Mouse (Mus musculus) heart, embryonic 13.5 days (tissue): ENCODE data around the gene Arhgap9. TPM values are rescaled to one million over a fixed set of nuclear protein-coding genes. Genes with fewer than 3 reads are reported as not detected.

Source experiments
- ATAC-seq: fragments of 200-750 bp; cut with Nextera tagmentation; 2 replicates; pipeline ENCODE4 v1.8.0; 2017; ENCODE audit warnings: moderate TSS enrichment; ENCODE audit not compliant: insufficient number of reproducible peaks, low FRiP score, low TSS enrichment; ENCODE audit errors: extremely low read depth
- H3K27ac ChIP-seq: fragments of 300-500 bp; sonication (generic); replicated peaks from 2 replicates; pipeline ENCODE4 v1.5.1; 2015; ENCODE audit warnings: moderate library complexity, mild to moderate bottlenecking, inconsistent platforms
- H3K27me3 ChIP-seq: fragments of 300-500 bp; sonication (generic); replicated peaks from 2 replicates; pipeline ENCODE4 v1.6.1; 2015; ENCODE audit warnings: mild to moderate bottlenecking, inconsistent platforms
- H3K36me3 ChIP-seq: fragments of 300-500 bp; sonication (generic); 2 replicates; pipeline ENCODE4 v1.6.1; 2015; ENCODE audit warnings: mild to moderate bottlenecking, inconsistent platforms
- H3K4me1 ChIP-seq: fragments of 300-500 bp; sonication (generic); 2 replicates; pipeline ENCODE4 v1.6.1; 2015; ENCODE audit warnings: inconsistent platforms
- H3K4me2 ChIP-seq: fragments of 300-500 bp; sonication (generic); 2 replicates; pipeline ENCODE4 v1.6.1; 2015; ENCODE audit warnings: inconsistent platforms, mild to moderate bottlenecking, moderate library complexity
- H3K4me3 ChIP-seq: fragments of 300-500 bp; sonication (generic); 2 replicates; pipeline ENCODE4 v1.5.1; 2015; ENCODE audit warnings: moderate library complexity, mild to moderate bottlenecking, inconsistent platforms
- H3K9ac ChIP-seq: fragments of 300-500 bp; sonication (generic); 2 replicates; pipeline ENCODE4 v1.6.1; 2015; ENCODE audit warnings: inconsistent platforms, mild to moderate bottlenecking, moderate library complexity
- H3K9me3 ChIP-seq: fragments of 300-500 bp; sonication (generic); 2 replicates; pipeline ENCODE4 v1.6.1; 2016; ENCODE audit warnings: inconsistent platforms
- WGBS: fragments of 180-500 bp; shearing (Covaris S2); methylation state at CpG from one replicate; pipeline ENCODE4 v1.1.7; 2015; ENCODE audit warnings: mixed read lengths; 5-methylcytosine and 5-hydroxymethylcytosine counted together
- polyA plus RNA-seq: library from polyadenylated mRNA; unstranded; fragments of >200 nt; fragmentation: Nextera tagmentation; extraction: Ambion mirVana; gene quantifications from 2 replicates; pipeline ENCODE4 v1.2.1, GENCODE M21; 2015

The Arhgap9 gene
- polyA plus RNA-seq, 1 experiment from 2014 or later, result 1.7 TPM

DNA sequence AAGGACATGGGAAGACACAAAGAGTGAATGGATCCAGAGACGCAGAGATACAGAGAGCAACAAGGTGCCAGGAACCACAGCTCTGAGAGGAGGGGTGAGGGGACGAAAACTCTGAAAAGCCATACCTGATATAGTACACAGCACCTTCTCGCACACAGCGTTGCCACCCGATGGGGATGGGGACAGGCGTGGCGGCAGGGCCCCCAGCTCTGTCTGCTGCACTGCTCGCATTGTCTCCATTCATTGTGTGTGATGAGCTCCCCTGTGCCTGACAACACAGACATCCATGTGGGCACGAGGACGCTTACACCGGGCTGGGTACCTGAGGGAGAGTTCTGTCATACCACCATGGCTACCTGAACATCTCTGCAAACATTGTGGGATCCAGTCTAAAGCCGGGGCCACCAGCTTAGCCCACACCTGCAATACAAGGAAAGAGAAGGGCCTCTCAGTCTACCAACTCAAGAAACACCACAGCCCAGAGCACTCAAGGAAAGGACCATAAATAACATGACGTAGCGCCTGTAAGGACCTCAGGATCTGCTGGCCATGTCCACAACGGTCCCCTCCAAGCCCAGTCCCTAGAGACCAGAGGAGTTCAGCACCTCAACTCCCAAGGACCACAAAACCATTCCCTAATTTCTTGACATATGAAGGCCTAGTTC, 34.4 kb upstream of the Arhgap9 start:
- no peak for ATAC-seq
- Histone ChIP-seq H3K27ac (peak overlapping the region; percentile 99), H3K9ac (peak overlapping the region; percentile 95), H3K27me3 (no peaks in the 10 kb centered on the region), H3K4me3 (peak overlapping the region; percentile 86), H3K4me1 (peaks cover 56% of the 10 kb centered on the region), H3K9me3 (no peaks in the 10 kb centered on the region), H3K4me2 (peak overlapping the region; percentile 76), H3K36me3 (peaks cover 50% of the 10 kb centered on the region)
- WGBS, result 73% methylated on average over 15 of the region's 15 CpGs

DNA sequence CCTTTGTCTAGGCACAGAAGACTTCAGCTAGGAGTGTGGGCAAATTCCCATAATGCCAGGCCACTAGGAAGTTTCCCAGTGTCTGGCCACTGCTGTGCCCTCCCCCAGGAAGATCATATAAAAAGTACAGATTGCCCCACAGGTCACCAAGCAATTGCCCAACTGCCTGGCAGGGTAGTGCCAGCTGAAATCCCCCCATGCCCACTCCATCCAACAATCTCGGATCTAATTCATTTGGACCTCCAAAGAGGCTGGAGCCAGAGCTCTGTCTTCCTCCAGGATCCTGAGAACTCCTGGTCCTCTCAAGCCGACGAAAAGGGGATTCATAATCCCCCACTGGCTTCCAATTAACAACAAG, 33.8 kb upstream of the Arhgap9 start:
- Histone ChIP-seq H3K27ac (peak overlapping the region; percentile 99), H3K9ac (peak overlapping the region; percentile 95), H3K4me3 (peak overlapping the region; percentile 86), H3K4me2 (peak overlapping the region; percentile 76), H3K9me3 (no peaks in the 10 kb centered on the region), H3K36me3 (peaks cover 46% of the 10 kb centered on the region), H3K4me1 (peaks cover 61% of the 10 kb centered on the region), H3K27me3 (no peaks in the 10 kb centered on the region)
- WGBS, result 2% methylated on average over 3 of the region's 3 CpGs
- ATAC-seq, result no peak

DNA sequence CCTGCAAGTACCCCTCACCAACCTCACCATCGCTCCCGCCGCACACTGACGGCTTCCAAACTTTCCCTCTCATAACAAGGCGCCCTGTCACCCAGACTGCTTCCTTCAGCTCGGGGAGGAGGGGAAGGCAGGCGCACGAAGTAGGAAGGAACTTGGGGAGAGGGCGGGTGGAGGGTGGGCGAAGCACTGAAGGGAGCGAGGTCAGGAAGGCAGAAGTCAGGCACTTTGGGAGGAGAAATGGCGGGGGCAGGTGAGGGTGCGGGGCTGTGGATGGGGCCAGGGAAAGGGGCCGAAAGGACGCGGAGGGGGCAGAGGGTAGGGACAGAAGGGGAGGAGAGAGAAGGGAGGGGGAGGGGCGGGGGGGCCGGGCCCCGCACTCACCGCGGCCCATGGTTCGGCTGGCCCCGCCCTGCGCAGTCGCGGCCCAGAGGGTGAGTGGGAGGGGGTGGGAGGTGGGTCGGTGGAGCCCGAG, 33.4 kb upstream of the Arhgap9 start:
- H3K27me3 ChIP-seq, result no peaks in the 10 kb centered on the region
- peak overlapping the region; percentile 86 for H3K4me3 ChIP-seq
- H3K27ac ChIP-seq, result peak overlapping the region; percentile 99
- H3K4me2 ChIP-seq, result peak overlapping the region; percentile 76
- peak overlapping the region; percentile 95 for H3K9ac ChIP-seq
- WGBS, result 0% methylated on average over 19 of the region's 28 CpGs
- peaks cover 66% of the 10 kb centered on the region for H3K4me1 ChIP-seq
- H3K36me3 ChIP-seq, result peaks cover 46% of the 10 kb centered on the region
- H3K9me3 ChIP-seq, result no peaks in the 10 kb centered on the region
- peak; percentile 24; the same call in 1 of the 2 replicates for ATAC-seq

DNA sequence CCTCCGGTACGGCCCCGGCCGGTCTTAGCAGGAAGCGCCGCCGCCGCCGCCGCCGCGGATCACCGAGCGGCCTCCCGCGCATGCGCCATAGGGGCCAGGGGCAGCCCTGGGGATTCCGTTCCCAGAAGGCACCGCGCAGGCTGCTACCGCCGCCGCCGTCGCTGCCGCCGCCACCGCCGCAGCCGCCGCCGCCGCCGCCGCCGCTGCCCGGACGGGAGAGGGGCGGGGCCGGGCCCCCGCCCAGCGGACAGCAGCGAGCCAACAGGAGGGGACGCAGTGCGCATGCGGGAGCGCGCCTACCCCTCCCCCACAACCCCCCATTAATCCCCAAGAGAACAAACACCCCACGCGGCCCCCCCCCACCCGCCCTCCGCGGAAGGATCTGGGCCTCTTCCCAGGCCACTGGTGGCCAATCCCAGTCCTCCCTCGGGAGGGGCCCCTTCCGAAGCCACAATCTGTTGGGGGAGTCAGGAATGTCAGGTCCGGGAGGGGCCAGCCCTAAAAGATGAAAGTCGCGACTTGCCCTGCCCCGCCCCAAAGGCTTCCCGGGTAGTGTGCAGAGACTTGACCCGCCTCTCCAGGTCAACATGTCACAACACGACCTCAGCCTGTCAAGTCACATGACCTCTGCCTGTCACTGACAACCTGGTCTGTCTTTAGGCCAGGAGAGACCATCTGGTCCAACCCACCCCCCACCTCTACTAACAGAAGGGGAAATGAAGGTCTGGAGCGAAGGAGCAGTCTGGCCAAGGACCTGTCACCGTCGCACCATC, 32.8 kb upstream of the Arhgap9 start, which contains the start of gene Mbd6:
Mbd6 (minus strand) TSS at position 219 of the 773 bp plus-strand sequence.
- peak within 1 kb of the TSS; percentile 95 for H3K9ac ChIP-seq
- under 1% methylated on average over 26 of the region's 65 CpGs for WGBS
- no peaks in the 10 kb centered on the region for H3K27me3 ChIP-seq
- H3K4me3 ChIP-seq, result peak within 1 kb of the TSS; percentile 86
- peak within 1 kb of the TSS; percentile 99 for H3K27ac ChIP-seq
- H3K36me3 ChIP-seq, result peaks cover 46% of the 10 kb centered on the region
- peak within 1 kb of the TSS; percentile 76 for H3K4me2 ChIP-seq
- peak; percentile 43 for ATAC-seq
- H3K4me1 ChIP-seq, result peaks cover 71% of the 10 kb centered on the region
- H3K9me3 ChIP-seq, result no peaks in the 10 kb centered on the region

DNA sequence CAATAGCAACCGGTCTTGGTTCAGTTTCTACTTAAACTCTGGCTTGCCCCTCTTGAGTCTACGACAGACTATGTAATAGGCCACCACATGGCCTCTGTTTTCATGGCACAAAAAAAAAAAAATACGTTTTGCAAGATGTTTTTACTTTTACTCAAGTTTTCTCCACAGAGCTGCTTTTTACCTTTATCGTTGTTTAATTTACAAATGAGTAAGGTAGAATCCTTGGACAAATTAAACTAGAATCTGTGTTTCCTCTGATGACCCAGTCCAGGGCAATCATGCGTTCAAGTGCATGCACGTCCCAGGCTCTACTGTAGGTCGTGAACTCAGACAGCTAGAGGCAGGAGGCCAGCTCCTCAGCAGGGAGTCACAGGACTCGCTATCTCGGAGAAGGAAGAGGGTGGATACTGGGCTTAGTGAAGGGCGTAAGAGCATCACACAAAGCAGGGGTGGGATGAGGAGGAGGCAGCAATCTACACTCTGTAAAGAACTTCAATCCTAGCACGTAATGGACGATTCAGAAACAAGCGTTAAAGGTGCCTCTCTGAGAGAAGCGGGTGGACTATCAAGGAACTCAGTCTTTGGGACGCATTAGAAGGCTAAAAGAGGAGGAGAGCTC, 32.1 kb upstream of the Arhgap9 start:
- peaks cover 46% of the 10 kb centered on the region for H3K36me3 ChIP-seq
- no peaks in the 10 kb centered on the region for H3K9me3 ChIP-seq
- H3K4me3 ChIP-seq, result peak overlapping the region; percentile 86
- peaks cover 74% of the 10 kb centered on the region for H3K4me1 ChIP-seq
- peak overlapping the region; percentile 76 for H3K4me2 ChIP-seq
- H3K27ac ChIP-seq, result peak overlapping the region; percentile 99
- H3K27me3 ChIP-seq, result no peaks in the 10 kb centered on the region
- WGBS, result 1% methylated on average over 15 of the region's 15 CpGs
- H3K9ac ChIP-seq, result peak overlapping the region; percentile 95
- no peak for ATAC-seq

DNA sequence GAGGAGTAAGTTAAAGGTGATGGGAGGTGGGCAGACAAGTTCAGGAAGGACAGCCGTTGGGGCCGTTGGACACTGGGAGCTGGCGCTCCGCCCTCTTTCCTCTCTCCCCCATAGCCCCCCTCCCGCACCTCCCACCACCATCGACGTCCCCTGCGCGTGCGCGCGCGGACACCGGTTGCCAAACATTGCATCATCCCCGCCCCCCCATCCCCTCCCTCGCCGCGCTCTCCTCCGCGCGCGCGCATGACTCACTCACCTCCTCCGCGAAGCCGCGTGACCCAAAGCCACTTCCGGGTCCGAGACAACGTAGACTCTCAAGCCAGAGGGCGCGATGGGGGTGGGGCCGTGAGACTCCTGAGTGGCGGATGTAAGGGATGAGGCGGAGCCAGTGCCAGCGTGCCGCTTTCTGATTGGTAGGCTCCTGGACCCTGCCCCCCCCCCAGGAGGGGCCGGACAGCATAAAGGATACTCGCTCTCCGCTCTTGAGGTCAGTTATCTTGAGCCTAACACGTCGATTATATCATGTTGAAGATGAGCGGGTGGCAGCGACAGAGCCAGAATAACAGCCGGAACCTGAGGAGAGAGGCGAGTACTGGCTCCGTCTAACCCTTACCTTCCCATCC, 31.3 kb upstream of the Arhgap9 start:
- WGBS, result 0% methylated on average over 44 of the region's 47 CpGs

DNA sequence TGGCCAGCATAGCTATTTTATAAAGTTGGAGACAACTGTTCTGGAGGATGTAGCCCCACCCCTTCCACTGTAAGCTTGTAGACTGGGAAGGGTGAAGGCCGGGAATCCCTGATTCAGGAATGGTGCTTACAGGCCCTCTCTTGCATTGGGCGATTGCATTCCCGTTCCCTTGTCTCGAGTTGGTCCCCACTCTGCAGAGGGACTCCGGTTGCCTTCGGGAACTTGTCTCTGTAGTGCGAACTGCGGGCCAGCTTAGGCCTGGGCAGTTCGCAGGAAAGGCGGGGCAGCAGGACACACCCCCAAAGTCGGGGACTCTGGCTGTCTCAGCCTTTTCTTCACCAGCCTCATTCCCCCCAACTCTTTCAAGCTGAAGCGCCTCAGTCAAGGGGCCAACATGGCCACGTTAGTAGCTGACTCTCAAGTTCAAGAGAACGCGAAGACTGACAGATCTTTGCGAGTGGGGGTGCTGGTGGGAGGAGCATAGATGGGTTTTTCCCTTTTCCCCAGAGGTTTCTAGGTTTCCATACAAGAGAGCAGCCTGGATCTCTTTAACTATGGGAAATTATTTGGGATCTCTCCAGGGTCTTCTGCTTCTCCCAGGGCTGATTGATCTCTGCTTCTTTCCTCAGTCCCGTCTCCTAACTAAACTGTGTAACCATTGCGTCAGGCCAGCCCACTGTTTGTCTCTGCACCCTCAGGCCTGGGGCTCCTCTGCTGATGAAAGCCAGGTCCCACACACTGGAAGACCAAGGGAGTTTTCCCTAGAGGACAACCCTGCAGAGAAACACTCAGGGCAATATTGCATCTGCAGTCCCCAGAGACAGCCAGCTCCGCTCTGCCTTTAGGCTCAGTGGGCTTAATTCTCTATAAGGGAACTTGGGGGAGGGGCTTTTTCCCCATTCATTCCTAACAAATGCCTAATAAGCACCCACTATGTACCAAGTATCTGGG, 30.6 kb upstream of the Arhgap9 start:
- Histone ChIP-seq H3K36me3 (peaks cover 46% of the 10 kb centered on the region), H3K9ac (peak overlapping the region; percentile 93), H3K9me3 (no peaks in the 10 kb centered on the region), H3K4me3 (peak overlapping the region; percentile 86), H3K4me1 (peaks cover 69% of the 10 kb centered on the region), H3K27ac (peak overlapping the region; percentile 99), H3K27me3 (no peaks in the 10 kb centered on the region), H3K4me2 (peak overlapping the region; percentile 76)
- 2% methylated on average over 19 of the region's 19 CpGs for WGBS
- peak; percentile 11 for ATAC-seq

More for the DNA sequence above, 31.3 kb upstream of the Arhgap9 start:
- Histone ChIP-seq H3K9ac (peak overlapping the region; percentile 95), H3K27ac (peak overlapping the region; percentile 99), H3K4me1 (peaks cover 73% of the 10 kb centered on the region), H3K36me3 (peaks cover 46% of the 10 kb centered on the region), H3K9me3 (no peaks in the 10 kb centered on the region), H3K4me3 (peak overlapping the region; percentile 86), H3K27me3 (no peaks in the 10 kb centered on the region), H3K4me2 (peak overlapping the region; percentile 76)
- peak; percentile 83 for ATAC-seq

DNA sequence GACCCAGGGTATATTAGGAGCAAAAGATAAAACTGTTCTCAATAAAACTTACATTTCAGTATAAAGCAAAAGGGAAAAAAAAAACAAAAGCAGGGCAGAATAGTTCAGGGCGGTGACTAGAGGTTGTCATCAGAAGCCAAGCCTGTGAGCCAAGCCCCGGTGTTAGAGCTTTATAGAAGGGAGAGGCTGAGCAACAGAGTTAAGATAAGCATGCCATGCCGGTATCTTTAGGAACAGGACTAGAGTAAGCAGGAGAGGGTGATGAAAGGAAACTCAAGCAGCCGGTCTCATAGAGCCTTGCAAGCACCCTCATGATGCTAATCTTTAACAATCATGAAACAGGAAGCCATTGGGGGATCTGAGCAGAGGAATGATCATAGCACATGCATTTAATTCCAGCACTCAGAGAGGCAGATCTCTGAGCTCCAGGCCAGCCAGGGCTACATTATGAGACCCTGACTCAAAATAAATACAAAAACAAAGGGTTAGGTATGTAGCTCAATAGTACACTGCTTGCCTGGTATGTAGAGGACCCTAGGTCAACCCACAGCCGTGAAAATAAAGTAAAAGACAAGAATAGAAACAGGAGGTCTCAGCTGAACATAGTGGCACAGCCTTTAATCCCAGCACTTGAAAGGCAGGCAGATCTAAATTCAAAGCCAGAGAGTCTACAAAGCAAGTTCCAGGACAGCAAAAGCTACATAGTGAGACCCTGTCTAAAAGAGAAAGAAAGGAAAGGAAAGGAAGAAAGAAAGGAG, 29.7 kb upstream of the Arhgap9 start:
- Histone ChIP-seq H3K4me1 (peaks cover 68% of the 10 kb centered on the region), H3K4me2 (peak overlapping the region; percentile 76), H3K9ac (peak overlapping the region; percentile 93), H3K4me3 (peak overlapping the region; percentile 86), H3K27ac (peak overlapping the region; percentile 99), H3K27me3 (no peaks in the 10 kb centered on the region), H3K36me3 (peaks cover 46% of the 10 kb centered on the region), H3K9me3 (no peaks in the 10 kb centered on the region)
- 7% methylated on average over 5 of the region's 5 CpGs for WGBS
- ATAC-seq, result no peak

DNA sequence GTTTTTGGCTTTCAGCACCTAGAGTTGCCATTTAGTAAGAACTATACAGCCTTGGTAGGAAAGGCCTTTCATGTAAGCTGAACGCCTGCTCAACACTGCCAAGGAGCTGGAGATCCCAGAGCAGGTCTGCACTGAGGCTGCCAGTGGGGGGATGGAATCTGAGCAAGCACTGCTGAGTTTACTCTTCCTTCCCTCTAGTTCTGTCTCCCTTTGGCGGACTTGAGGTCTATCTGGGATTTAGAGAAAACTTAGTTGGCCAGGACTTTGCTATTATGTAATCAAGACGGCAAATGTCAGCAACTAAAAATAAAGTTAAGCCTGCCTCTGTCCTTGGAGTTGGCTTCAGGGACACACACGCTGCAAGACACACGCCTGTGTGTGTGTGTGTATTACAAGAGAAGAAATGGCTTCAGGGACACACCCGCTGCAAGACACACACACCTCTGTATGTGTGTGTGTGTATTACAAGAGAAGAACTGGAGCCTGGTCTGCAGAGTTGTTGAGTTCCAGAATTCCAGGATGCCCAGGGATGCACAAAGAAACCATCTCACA, 28.7 kb upstream of the Arhgap9 start:
- Histone ChIP-seq H3K4me2 (peak overlapping the region; percentile 76), H3K9me3 (no peaks in the 10 kb centered on the region), H3K4me1 (peaks cover 67% of the 10 kb centered on the region), H3K27ac (peak overlapping the region; percentile 99), H3K36me3 (peaks cover 52% of the 10 kb centered on the region), H3K27me3 (no peaks in the 10 kb centered on the region), H3K9ac (peak overlapping the region; percentile 93), H3K4me3 (peak overlapping the region; percentile 86)
- 47% methylated on average over 6 of the region's 6 CpGs for WGBS
- no peak for ATAC-seq
